Mouse (Mus musculus): ENCODE measurements at regions not wholly inside any gene's neighbourhood (a gene's known extent, or its start where the extent isn't known, plus 50 kb on each side); places are given as distances from the start of the nearest gene placed in this dataset.

DNA sequence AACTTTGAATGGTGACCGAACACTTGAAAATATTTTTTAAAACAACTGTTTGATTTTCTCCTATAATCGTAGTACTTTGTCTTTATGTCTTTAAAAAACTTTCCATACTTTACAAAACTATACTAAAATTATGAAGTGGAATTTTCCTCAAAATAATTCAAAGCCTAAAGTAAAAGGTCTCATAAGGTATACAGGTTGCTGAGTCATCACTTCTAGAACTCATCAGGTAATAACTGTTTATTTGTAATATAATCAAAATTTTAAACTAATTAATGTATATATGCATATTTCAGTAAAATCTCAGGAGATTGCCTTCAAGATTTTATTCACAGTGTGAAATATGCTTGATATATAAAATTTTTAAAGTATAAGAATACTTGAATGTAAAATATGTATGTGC is 52.3 kb upstream of the Dio2 start:
- intact Hi-C loops (cut with DNase I): no loop called here
- no peak for DNase-seq (ENCODE audit: extremely low spot score in 1 of 2, low spot score in 2 of 2)
